Mouse (Mus musculus): ENCODE data around the gene Esrrg. TPM values are rescaled to one million over a fixed set of nuclear protein-coding genes. Genes with fewer than 3 reads are reported as not detected.

Esrrg gene
- polyA plus RNA-seq, 1 experiment: not detected

DNA sequence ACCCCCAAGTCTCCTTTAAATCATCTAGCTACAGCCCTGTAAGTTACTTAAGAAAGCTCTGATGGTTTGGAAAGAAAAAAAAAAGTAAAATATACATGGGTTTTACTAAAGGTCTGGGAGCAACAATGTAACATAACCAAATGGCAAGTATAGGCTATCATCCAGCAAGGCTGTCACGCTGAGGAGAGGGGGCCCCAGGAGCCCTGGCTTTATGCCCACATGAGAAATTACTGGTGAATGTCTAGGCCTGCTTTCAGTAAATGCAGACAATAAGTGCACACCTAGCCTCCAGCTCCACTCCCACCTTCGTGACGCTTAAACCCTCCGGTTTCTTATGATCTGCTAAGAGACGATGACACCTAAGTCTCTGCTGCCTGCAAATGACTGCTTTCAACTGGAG is 360.9 kb downstream of the Esrrg start:
- no peaks in the 10 kb centered on the region for H3K4me1 ChIP-seq
- no peak for TF ChIP-seq GATA1 (IDR thresholded peaks at IDR 0.05; ENCODE audit: borderline replicate concordance, low read length)
- no peak for TF ChIP-seq FLI1 (IDR thresholded peaks at IDR 0.05; ENCODE audit: low read length)
- no peaks in the 10 kb centered on the region for H3K27me3 ChIP-seq (replicated peaks)
- no peaks in the 10 kb centered on the region for H3K36me3 ChIP-seq (replicated peaks; ENCODE audit: low read length)
- no peak overlapping the region for H3K4me3 ChIP-seq (replicated peaks)
- peaks cover 23% of the 10 kb centered on the region for H3K9me3 ChIP-seq

DNA sequence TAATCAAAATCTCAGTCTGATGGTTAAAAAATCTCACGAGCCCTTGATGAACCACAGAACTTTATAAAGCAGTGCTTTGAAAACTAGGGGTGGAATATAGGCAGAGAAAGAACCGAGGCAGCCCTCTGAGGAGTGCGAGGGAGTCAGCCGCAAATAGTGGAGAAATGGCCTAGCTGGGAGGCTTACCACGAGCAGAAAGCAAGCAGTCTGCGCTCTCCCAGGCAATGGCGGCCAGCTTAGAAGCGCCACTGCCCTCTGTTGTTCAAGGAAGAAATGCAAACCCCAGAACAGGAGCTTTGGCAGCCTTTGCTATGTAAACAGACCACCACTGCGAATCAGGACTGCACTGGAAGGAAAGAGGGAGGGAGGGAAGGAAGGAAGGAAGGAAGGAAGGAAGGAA is 365.8 kb downstream of the Esrrg start:
- Histone ChIP-seq H3K36me3 (replicated peaks; ENCODE audit: low read length) (no peaks in the 10 kb centered on the region), H3K4me3 (replicated peaks) (no peak overlapping the region), H3K9me3 (peaks cover 33% of the 10 kb centered on the region), H3K27me3 (replicated peaks) (no peaks in the 10 kb centered on the region), H3K4me1 (peaks cover 5% of the 10 kb centered on the region; the same call in 1 of the 2 replicates)
- TF ChIP-seq GATA1 (IDR thresholded peaks at IDR 0.05; ENCODE audit: borderline replicate concordance, low read length): no peak
- TF ChIP-seq FLI1 (IDR thresholded peaks at IDR 0.05; ENCODE audit: low read length): no peak

GRCm38 (mm10) chr1:187975465-187976352 is 367.1 kb downstream of the Esrrg start:
- peaks cover 5% of the 10 kb centered on the region; the same call in 1 of the 2 replicates for H3K4me1 ChIP-seq

DNA sequence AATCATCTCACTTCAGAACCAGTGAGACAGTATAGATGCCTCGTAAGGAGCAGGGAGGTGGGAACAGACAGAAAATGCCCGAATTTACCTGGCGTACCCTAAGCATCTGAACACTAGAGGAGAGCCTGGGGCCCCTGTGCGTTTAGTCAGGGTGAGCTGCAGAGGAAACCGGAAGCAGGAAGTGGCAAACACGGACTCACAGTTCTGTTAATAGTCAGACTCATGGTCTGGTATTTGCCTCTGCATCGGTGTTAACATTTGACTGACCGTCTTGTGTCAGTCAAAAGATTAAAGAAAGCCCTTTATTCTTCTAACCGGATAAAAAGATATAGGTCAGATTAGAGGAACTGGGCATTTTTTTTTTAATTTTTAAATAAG is 367.8 kb downstream of the Esrrg start:
- Histone ChIP-seq H3K4me3 (replicated peaks) (no peak overlapping the region), H3K27me3 (replicated peaks) (no peaks in the 10 kb centered on the region), H3K36me3 (replicated peaks; ENCODE audit: low read length) (no peaks in the 10 kb centered on the region), H3K9me3 (peaks cover 31% of the 10 kb centered on the region), H3K4me1 (peaks cover 5% of the 10 kb centered on the region; the same call in 1 of the 2 replicates)
- no peak for TF ChIP-seq FLI1 (IDR thresholded peaks at IDR 0.05; ENCODE audit: low read length)
- TF ChIP-seq GATA1 (IDR thresholded peaks at IDR 0.05; ENCODE audit: borderline replicate concordance, low read length): no peak

More at GRCm38 (mm10) chr1:187975465-187976352, 367.1 kb downstream of the Esrrg start:
- Histone ChIP-seq H3K9me3 (peaks cover 31% of the 10 kb centered on the region), H3K4me3 (replicated peaks) (peak overlapping the region; percentile 33), H3K27me3 (replicated peaks) (no peaks in the 10 kb centered on the region), H3K36me3 (replicated peaks; ENCODE audit: low read length) (no peaks in the 10 kb centered on the region)
- no peak for TF ChIP-seq FLI1 (IDR thresholded peaks at IDR 0.05; ENCODE audit: low read length)

GRCm38 (mm10) chr1:187981028-187981427 is 372.4 kb downstream of the Esrrg start:
- Histone ChIP-seq H3K9me3 (peaks cover 28% of the 10 kb centered on the region; the same call in 1 of the 2 replicates), H3K4me1 (peaks cover 4% of the 10 kb centered on the region; the same call in 1 of the 2 replicates), H3K36me3 (replicated peaks; ENCODE audit: low read length) (no peaks in the 10 kb centered on the region), H3K27me3 (replicated peaks) (no peaks in the 10 kb centered on the region), H3K4me3 (replicated peaks) (no peak overlapping the region)
- no peak for TF ChIP-seq FLI1 (IDR thresholded peaks at IDR 0.05; ENCODE audit: low read length)
- no peak for TF ChIP-seq GATA1 (IDR thresholded peaks at IDR 0.05; ENCODE audit: borderline replicate concordance, low read length)

DNA sequence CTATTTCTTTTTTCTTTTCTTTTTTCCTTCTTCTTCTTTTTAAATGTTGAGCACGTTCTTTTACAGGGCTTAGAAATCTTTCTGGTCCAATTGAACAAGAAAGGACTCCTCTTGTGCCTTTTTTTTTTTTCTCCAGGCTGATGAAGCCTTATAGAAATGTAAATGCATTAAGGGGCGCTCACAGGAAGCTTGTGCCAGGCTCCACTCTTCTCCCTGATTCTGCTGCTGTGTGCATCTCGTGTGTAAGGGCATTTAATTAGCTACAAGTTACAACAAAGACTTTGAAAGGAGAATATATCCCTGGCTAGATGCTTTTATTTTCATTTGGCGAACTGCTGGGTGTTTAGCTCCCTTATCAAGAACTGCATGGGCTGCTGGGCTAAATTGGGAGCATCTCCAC is 374.6 kb downstream of the Esrrg start:
- TF ChIP-seq GATA1 (IDR thresholded peaks at IDR 0.05; ENCODE audit: borderline replicate concordance, low read length) (no peak), FLI1 (IDR thresholded peaks at IDR 0.05; ENCODE audit: low read length) (no peak)
- H3K9me3 ChIP-seq: peaks cover 24% of the 10 kb centered on the region

DNA sequence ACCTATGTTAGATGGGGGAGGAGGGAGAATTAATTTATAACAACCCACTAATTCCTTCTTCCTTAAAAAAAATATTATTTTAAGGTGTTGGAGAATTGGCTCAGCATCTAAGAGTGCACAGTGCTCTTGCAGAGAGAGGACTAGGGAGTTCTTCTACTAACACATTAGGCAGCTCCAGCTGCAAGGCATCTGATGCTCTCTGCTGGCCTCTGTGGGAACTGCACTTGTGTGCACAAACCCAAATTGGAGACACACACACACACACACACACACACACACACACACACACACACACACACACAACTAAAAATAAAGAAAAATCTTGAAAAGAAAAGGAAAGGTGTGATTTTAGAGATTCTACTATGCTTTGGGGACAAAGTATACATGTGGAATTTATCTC is 381.6 kb downstream of the Esrrg start:
- H3K27me3 ChIP-seq (replicated peaks): no peaks in the 10 kb centered on the region
- no peaks in the 10 kb centered on the region for H3K36me3 ChIP-seq (replicated peaks; ENCODE audit: low read length)
- H3K4me3 ChIP-seq (replicated peaks): no peak overlapping the region
- H3K4me1 ChIP-seq: no peaks in the 10 kb centered on the region
- peaks cover 14% of the 10 kb centered on the region; the same call in 1 of the 2 replicates for H3K9me3 ChIP-seq
- TF ChIP-seq FLI1 (IDR thresholded peaks at IDR 0.05; ENCODE audit: low read length): no peak
- TF ChIP-seq GATA1 (IDR thresholded peaks at IDR 0.05; ENCODE audit: borderline replicate concordance, low read length): no peak

More for the DNA sequence above, 374.6 kb downstream of the Esrrg start:
- H3K4me3 ChIP-seq (replicated peaks): no peak overlapping the region
- H3K27me3 ChIP-seq (replicated peaks): no peaks in the 10 kb centered on the region
- no peaks in the 10 kb centered on the region for H3K4me1 ChIP-seq
- H3K36me3 ChIP-seq (replicated peaks; ENCODE audit: low read length): no peaks in the 10 kb centered on the region

GRCm38 (mm10) chr1:187997584-187998338 is 389.2 kb downstream of the Esrrg start:
- TF ChIP-seq FLI1 (IDR thresholded peaks at IDR 0.05; ENCODE audit: low read length) (no peak), GATA1 (IDR thresholded peaks at IDR 0.05; ENCODE audit: borderline replicate concordance, low read length) (no peak)
- peaks cover 7% of the 10 kb centered on the region; the same call in 1 of the 2 replicates for H3K4me1 ChIP-seq
- no peaks in the 10 kb centered on the region for H3K9me3 ChIP-seq
- H3K36me3 ChIP-seq (replicated peaks; ENCODE audit: low read length): no peaks in the 10 kb centered on the region
- H3K27me3 ChIP-seq (replicated peaks): peaks cover 12% of the 10 kb centered on the region
- peak overlapping the region; percentile 84 for H3K4me3 ChIP-seq (replicated peaks)

DNA sequence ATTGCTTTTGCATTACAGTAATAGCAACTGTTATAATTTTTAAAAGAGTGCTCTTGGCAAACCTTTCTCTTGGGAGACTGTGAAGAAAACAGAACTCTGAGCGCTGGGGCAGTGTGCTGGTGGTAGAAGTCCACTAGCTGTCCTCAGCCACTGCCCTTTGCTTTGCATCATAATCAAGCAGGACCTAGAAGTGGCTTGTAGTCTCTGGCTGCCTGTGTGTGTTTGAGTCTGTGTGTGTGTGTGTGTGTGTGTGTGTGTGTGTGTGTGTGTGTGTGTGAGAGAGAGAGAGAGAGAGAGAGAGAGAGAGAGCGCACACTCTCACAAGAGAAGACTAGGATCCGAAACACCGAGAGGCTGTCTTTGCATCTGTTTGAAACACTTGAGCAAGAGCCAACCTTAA is 390.5 kb downstream of the Esrrg start:
- H3K27me3 ChIP-seq (replicated peaks): peaks cover 12% of the 10 kb centered on the region
- H3K4me1 ChIP-seq: peaks cover 7% of the 10 kb centered on the region; the same call in 1 of the 2 replicates
- TF ChIP-seq GATA1 (IDR thresholded peaks at IDR 0.05; ENCODE audit: borderline replicate concordance, low read length): no peak
- TF ChIP-seq FLI1 (IDR thresholded peaks at IDR 0.05; ENCODE audit: low read length): no peak
- no peak overlapping the region for H3K4me3 ChIP-seq (replicated peaks)
- H3K36me3 ChIP-seq (replicated peaks; ENCODE audit: low read length): no peaks in the 10 kb centered on the region
- no peaks in the 10 kb centered on the region for H3K9me3 ChIP-seq

All from megakaryocyte, embryonic 14.5 days (primary cell).